Mouse (Mus musculus): ENCODE measurements around the gene Bcan. TPM values are rescaled to one million over a fixed set of nuclear protein-coding genes. Genes with fewer than 3 reads are reported as not detected.

Bcan gene
- polyA plus RNA-seq, 1 experiment from 2014 or later: 112 TPM

- no peak for ATAC-seq (ENCODE audit: low FRiP score, low read depth)
- no peak overlapping the region for H3K4me2 ChIP-seq
- H3K27ac ChIP-seq (replicated peaks): no peak overlapping the region
- no peaks in the 10 kb centered on the region for H3K9me3 ChIP-seq
- no peaks in the 10 kb centered on the region for H3K27me3 ChIP-seq
- no peak overlapping the region for H3K9ac ChIP-seq
- WGBS: 70% methylated on average over 5 of the region's 5 CpGs
- H3K4me3 ChIP-seq: no peak overlapping the region
- no peaks in the 10 kb centered on the region for H3K36me3 ChIP-seq
- H3K4me1 ChIP-seq (replicated peaks): peaks cover 49% of the 10 kb centered on the region
Observed at GRCm38 (mm10) chr3:87980728-87981127, 19.3 kb downstream of the Bcan start.

- no peaks in the 10 kb centered on the region for H3K9me3 ChIP-seq
- H3K4me3 ChIP-seq: no peak overlapping the region
- WGBS: 69% methylated on average over 3 of the region's 3 CpGs
- no peak overlapping the region for H3K9ac ChIP-seq
- no peaks in the 10 kb centered on the region for H3K27me3 ChIP-seq
- no peak for ATAC-seq (ENCODE audit: low FRiP score, low read depth)
- no peak overlapping the region for H3K4me2 ChIP-seq
- H3K36me3 ChIP-seq: no peaks in the 10 kb centered on the region
- no peak overlapping the region; the same call in 1 of the 2 replicates for H3K27ac ChIP-seq (replicated peaks)
- H3K4me1 ChIP-seq (replicated peaks): peaks cover 43% of the 10 kb centered on the region
Observed at GRCm38 (mm10) chr3:87980085-87980484, 19.9 kb downstream of the Bcan start.

GRCm38 (mm10) chr3:87979493-87979892 is 20.5 kb downstream of the Bcan start:
- Histone ChIP-seq H3K9me3 (no peaks in the 10 kb centered on the region), H3K27me3 (no peaks in the 10 kb centered on the region), H3K4me3 (no peak overlapping the region), H3K36me3 (no peaks in the 10 kb centered on the region), H3K4me1 (replicated peaks) (peaks cover 45% of the 10 kb centered on the region), H3K4me2 (no peak overlapping the region), H3K9ac (no peak overlapping the region), H3K27ac (replicated peaks) (no peak overlapping the region)
- 84% methylated on average over 5 of the region's 5 CpGs for WGBS
- no peak for ATAC-seq (ENCODE audit: low FRiP score, low read depth)

- peak overlapping the region; percentile 88 for H3K4me2 ChIP-seq
- no peaks in the 10 kb centered on the region for H3K9me3 ChIP-seq
- peak overlapping the region; percentile 75 for H3K27ac ChIP-seq (replicated peaks)
- no peak overlapping the region for H3K9ac ChIP-seq
- WGBS: 11% methylated on average over 12 of the region's 12 CpGs
- H3K36me3 ChIP-seq: no peaks in the 10 kb centered on the region
- peak; percentile 66 for ATAC-seq (ENCODE audit: low FRiP score, low read depth)
- 0 out of 2 replicates have a peak overlapping the region, but pooled peaks have one; percentile 57 for H3K4me3 ChIP-seq
- H3K27me3 ChIP-seq: no peaks in the 10 kb centered on the region
- H3K4me1 ChIP-seq (replicated peaks): peaks cover 48% of the 10 kb centered on the region
Observed at GRCm38 (mm10) chr3:87974381-87974987, 25.5 kb downstream of the Bcan start.

GRCm38 (mm10) chr3:87973593-87974380 is 26.2 kb downstream of the Bcan start:
- Histone ChIP-seq H3K9ac (no peak overlapping the region), H3K9me3 (no peaks in the 10 kb centered on the region), H3K36me3 (no peaks in the 10 kb centered on the region), H3K27me3 (no peaks in the 10 kb centered on the region), H3K27ac (replicated peaks) (peak overlapping the region; percentile 75), H3K4me2 (peak overlapping the region; percentile 88), H3K4me1 (replicated peaks) (peaks cover 48% of the 10 kb centered on the region), H3K4me3 (peak overlapping the region; percentile 57)
- WGBS: 17% methylated on average over 14 of the region's 14 CpGs
- no peak for ATAC-seq (ENCODE audit: low FRiP score, low read depth)

- H3K27me3 ChIP-seq: no peaks in the 10 kb centered on the region
- H3K9me3 ChIP-seq: no peaks in the 10 kb centered on the region
- H3K4me2 ChIP-seq: peak overlapping the region; percentile 88
- H3K4me3 ChIP-seq: peak overlapping the region; percentile 57
- peak overlapping the region; percentile 67 for H3K27ac ChIP-seq (replicated peaks)
- no peak for ATAC-seq (ENCODE audit: low FRiP score, low read depth)
- 13% methylated on average over 5 of the region's 5 CpGs for WGBS
- peak overlapping the region; percentile 59 for H3K9ac ChIP-seq
- H3K36me3 ChIP-seq: no peaks in the 10 kb centered on the region
- peaks cover 48% of the 10 kb centered on the region for H3K4me1 ChIP-seq (replicated peaks)
Observed at GRCm38 (mm10) chr3:87972776-87973175, 27.3 kb downstream of the Bcan start.

GRCm38 (mm10) chr3:87972203-87972664 is 27.8 kb downstream of the Bcan start:
- H3K4me3 ChIP-seq: peak overlapping the region; percentile 57
- no peaks in the 10 kb centered on the region for H3K27me3 ChIP-seq
- ATAC-seq (ENCODE audit: low FRiP score, low read depth): peak; percentile 37
- WGBS: 8% methylated on average over 8 of the region's 8 CpGs
- H3K9me3 ChIP-seq: no peaks in the 10 kb centered on the region
- H3K36me3 ChIP-seq: no peaks in the 10 kb centered on the region
- H3K4me1 ChIP-seq (replicated peaks): peaks cover 48% of the 10 kb centered on the region
- peak overlapping the region; percentile 88 for H3K4me2 ChIP-seq
- peak overlapping the region; percentile 59 for H3K9ac ChIP-seq
- peak overlapping the region; percentile 67 for H3K27ac ChIP-seq (replicated peaks)

- Histone ChIP-seq H3K9me3 (no peaks in the 10 kb centered on the region), H3K36me3 (no peaks in the 10 kb centered on the region), H3K4me2 (peak overlapping the region; percentile 88), H3K27me3 (no peaks in the 10 kb centered on the region), H3K27ac (replicated peaks) (peak overlapping the region; percentile 67), H3K4me3 (peak overlapping the region; percentile 57), H3K9ac (peak overlapping the region; percentile 59), H3K4me1 (replicated peaks) (peaks cover 48% of the 10 kb centered on the region)
- WGBS: under 1% methylated on average over 55 of the region's 60 CpGs
- ATAC-seq (ENCODE audit: low FRiP score, low read depth): peak; percentile 1; the same call in 1 of the 2 replicates
Observed at GRCm38 (mm10) chr3:87971489-87972202, 28.4 kb downstream of the Bcan start.

- ATAC-seq (ENCODE audit: low FRiP score, low read depth): peak; percentile 67
- H3K9ac ChIP-seq: peak within 1 kb of the TSS; percentile 59
- no peaks in the 10 kb centered on the region for H3K36me3 ChIP-seq
- H3K27ac ChIP-seq (replicated peaks): peak within 1 kb of the TSS; percentile 67
- WGBS: 0% methylated on average over 44 of the region's 44 CpGs
- peak within 1 kb of the TSS; percentile 88 for H3K4me2 ChIP-seq
- H3K4me1 ChIP-seq (replicated peaks): peaks cover 48% of the 10 kb centered on the region
- H3K27me3 ChIP-seq: no peaks in the 10 kb centered on the region
- no peaks in the 10 kb centered on the region for H3K9me3 ChIP-seq
- H3K4me3 ChIP-seq: peak within 1 kb of the TSS; percentile 57
Observed at GRCm38 (mm10) chr3:87970939-87971488, 29.0 kb downstream of the Bcan start, which contains the start of gene Nes. Gene Nes (plus strand): TSS chr3:87971078.

GRCm38 (mm10) chr3:87970184-87970938 is 29.7 kb downstream of the Bcan start:
- no peaks in the 10 kb centered on the region for H3K36me3 ChIP-seq
- no peaks in the 10 kb centered on the region for H3K9me3 ChIP-seq
- ATAC-seq (ENCODE audit: low FRiP score, low read depth): no peak
- H3K27ac ChIP-seq (replicated peaks): peak overlapping the region; percentile 60
- H3K4me3 ChIP-seq: peak overlapping the region; percentile 57
- H3K9ac ChIP-seq: no peak overlapping the region; the same call in 1 of the 2 replicates
- no peaks in the 10 kb centered on the region for H3K27me3 ChIP-seq
- H3K4me1 ChIP-seq (replicated peaks): peaks cover 48% of the 10 kb centered on the region
- H3K4me2 ChIP-seq: peak overlapping the region; percentile 88
- WGBS: under 1% methylated on average over 21 of the region's 21 CpGs

GRCm38 (mm10) chr3:87960586-87961191 is 39.3 kb downstream of the Bcan start:
- ATAC-seq (ENCODE audit: low FRiP score, low read depth): peak; percentile 97
- Histone ChIP-seq H3K4me1 (replicated peaks) (peaks cover 11% of the 10 kb centered on the region), H3K9me3 (no peaks in the 10 kb centered on the region), H3K27ac (replicated peaks) (peak overlapping the region; percentile 86), H3K9ac (peak overlapping the region; percentile 62), H3K27me3 (no peaks in the 10 kb centered on the region), H3K4me2 (peak overlapping the region; percentile 86), H3K4me3 (peak overlapping the region; percentile 46), H3K36me3 (no peaks in the 10 kb centered on the region)
- WGBS: 1% methylated on average over 27 of the region's 27 CpGs
